Mouse (Mus musculus) urinary bladder, postnatal 4 days (tissue): ENCODE measurements around the gene Itfg2.
A peak's percentile ranks its signal among the peaks of the same experiment; 100 is the strongest.

ENCODE experiments used
- DNase-seq, 2 experiments: peaks; one replicate each; pipeline ENCODE4 v3.0.0; 2021 to 2022; ENCODE audit warnings: low spot score in 2 of 2

The Itfg2 gene

GRCm38 (mm10) chr6:128424269-128425019 is at the start of gene Itfg2:
Gene Itfg2 (minus strand): TSS chr6:128424931.
- peak; percentile 93 to 94 for DNase-seq

- no peak for DNase-seq
Observed at GRCm38 (mm10) chr6:128474112-128474511, 49.4 kb upstream of the Itfg2 start.

DNA sequence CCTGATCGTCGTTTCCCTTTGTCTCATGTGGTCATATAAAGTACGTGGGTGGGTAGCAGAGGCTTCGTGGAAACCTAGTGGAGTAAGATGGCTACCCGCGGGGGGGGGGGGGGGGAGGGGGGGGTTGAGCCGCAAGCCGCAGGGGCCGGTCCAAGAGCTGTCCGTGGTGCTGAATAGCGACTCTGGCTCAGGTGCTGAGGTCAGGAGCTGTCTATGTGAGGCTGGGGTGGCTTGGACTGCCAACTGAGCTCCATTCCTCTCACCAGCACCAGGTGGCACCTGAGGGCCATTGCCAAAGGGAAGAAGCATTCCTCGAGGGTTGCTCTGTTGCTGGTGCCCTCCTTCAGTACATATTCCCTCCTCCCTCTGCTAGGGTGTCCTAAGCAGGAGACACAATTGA is 44.7 kb upstream of the Itfg2 start:
- peak in 1 of 2 experiments; percentile 75 for DNase-seq

DNA sequence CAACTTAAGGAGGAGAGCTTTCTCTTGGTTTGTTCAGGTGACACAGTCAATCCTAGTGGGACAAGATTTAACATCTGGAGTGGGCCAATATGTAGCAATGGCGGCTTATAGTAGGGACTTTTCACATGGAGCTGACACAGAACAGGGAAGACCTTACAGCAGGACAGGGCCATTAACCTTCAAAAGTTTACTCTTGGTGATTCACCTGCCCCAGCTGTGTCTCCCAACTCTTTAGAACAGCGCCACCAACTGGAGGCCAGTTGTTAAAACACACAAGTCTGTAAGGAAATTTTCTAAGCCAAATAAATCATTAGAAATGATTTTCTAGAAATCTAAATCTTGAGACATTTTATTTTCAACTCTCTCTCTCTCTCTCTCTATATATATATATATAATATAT is 42.6 kb upstream of the Itfg2 start:
- DNase-seq, result no peak

DNA sequence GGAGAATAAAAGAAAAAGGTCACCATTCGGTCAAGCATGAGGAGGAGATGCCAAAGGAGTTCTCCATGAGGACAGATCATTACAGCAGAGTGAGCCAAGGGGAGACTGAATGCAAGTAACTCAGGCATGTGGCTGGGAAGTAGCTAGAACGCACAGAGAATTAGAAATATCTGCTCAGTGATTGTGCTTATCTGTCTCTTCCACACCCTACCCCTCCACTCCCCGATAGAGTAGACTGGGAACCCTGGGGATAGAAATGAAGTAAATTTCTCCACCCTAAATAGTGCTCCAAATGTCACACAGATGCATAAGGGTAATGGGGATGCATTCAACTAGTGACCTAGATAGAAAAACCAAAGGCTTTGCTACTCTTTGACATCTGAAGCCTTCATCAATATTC is 41.8 kb upstream of the Itfg2 start:
- no peak for DNase-seq

DNA sequence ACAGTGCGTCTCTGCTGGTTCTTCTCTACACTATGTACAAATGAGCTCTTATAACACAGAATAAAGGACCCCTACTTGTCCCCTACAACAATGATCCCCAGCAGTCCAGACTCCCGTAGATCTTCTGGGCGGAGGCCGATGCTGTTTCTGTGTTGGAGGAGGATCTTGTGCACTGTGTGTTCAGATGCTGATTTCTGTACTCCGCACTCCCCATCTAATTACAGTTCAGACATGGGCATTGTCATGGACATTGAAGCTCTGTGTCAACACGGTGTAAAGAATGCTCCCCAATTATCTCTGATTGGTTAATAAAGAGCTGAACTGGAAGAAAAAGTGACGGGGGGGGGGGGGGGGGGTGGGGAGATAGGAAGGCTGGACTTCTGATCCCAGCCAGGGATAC is 41.3 kb upstream of the Itfg2 start:
- DNase-seq, result no peak

GRCm38 (mm10) chr6:128464996-128465395 is 40.3 kb upstream of the Itfg2 start:
- no peak for DNase-seq

GRCm38 (mm10) chr6:128461606-128462005 is 36.9 kb upstream of the Itfg2 start:
- no peak for DNase-seq

DNA sequence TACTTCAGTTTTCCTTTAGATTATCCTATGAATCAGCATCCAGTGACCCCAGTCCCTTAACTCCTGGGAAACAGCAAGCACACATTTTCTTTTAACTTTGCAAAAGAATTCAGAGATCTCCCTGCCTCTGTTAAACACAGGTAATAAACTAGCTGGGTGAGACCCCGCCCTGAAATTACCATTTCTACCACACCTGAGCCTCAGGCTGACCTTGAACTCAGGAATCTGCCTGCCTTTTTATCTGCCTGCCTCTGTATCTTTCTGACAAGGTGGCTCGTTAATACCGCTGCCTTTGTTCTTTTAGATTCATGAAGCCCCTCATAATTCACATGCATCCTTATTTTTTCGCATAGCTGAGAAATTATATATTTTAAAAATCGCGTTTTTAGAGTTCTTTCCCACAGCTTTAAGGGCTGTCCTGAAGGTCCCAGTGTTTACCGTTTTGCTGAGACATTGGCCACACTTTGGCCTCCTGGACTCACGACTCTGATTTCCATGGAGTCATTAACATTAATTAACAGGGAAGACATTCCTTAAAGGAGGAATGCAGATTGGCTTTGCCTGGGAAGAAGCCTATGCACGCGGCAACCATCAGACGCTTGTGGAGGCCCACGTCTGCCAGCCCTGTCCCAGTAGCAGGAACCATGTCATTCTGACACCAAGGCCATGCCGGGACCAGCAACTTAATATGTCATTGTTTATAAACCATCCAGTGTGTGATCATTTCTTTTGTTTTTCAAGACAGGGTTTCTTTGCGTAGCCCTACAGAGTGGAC is 36.2 kb upstream of the Itfg2 start:
- DNase-seq, result no peak

GRCm38 (mm10) chr6:128460321-128460720 is 35.6 kb upstream of the Itfg2 start:
- no peak for DNase-seq

- no peak for DNase-seq
Observed at GRCm38 (mm10) chr6:128457186-128457585, 32.5 kb upstream of the Itfg2 start.

DNA sequence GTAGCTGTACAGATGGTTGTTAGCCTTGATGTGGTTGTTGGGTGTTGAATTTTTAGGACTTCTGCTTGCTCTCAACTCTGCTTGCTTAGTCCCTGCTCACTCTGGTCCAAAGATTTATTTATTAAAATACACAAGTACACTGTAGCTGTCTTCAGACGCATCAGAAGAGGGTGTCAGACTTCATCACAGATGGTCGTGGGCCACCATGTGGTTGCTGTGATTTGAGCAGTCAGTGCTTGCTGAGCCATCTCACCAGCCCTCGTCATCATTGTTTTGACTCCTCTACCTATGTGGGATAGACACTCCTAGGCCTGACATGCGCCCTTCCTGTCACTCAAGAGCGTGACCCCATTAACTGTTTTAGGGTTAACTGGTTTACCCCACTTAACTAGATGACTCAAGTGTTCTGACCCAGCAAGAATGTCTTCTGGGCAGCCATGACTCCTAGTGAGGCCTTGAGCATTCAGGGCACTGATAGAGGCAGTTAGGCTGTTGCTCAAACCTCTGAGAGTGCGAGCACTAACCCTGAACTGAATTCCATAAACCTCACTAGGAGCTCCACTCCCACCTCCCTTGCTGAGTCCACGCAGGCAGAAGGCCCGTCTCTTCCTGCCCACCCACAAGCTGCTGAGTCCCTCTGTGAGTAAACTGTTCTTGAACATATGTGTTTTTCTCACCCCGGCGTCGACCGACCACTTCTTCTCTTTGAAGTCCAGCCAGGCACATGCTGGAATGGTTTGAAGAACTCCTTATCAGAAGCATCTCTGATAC is 31.3 kb upstream of the Itfg2 start:
- no peak for DNase-seq

DNA sequence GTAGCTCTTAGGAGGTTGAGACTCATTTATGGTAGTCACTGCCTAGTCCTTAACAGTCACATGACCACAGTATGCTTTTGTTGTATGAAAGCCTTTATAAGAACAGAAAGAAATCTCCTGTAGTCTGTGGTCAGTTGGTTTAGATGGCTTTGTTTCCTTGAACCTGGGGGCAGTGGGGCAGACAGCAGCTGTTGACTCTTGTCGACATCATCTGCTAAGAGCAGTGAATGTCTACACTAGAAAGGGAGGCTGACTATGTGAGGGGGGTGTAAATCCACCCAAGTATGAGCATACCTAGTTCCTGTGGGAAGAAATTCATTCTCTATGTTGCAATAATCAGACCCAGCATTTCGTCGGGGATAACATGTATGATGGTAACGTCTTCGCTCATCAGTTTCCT is 22.3 kb upstream of the Itfg2 start:
- no peak for DNase-seq

- peak in 1 of 2 experiments; percentile 69 for DNase-seq
Observed at GRCm38 (mm10) chr6:128445761-128446535, 21.2 kb upstream of the Itfg2 start.

GRCm38 (mm10) chr6:128440238-128440637 is 15.5 kb upstream of the Itfg2 start:
- DNase-seq, result no peak

DNA sequence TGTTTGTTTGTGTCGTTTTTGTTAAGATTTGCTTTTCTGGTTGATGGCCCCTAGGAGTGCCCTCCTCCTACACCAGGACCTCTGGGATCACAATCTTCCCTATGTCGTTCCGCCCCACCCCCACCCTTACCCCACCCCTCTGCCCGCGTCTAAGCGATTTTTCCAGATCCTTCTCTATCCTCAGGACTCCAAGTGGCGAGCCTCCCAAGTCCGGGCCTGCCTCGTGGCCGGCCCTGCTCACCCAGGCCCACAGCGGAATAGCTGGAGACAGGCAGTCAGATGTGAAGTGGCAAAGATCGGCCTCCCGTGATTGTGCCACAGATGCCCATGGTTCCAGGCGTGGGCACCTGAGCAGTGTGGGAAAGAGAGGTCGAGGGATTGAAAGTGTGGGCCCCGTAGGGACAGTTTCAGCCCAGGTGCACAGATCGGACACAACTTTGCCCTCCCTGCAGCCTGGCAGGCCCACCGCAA is 14.2 kb upstream of the Itfg2 start:
- DNase-seq, result no peak

DNA sequence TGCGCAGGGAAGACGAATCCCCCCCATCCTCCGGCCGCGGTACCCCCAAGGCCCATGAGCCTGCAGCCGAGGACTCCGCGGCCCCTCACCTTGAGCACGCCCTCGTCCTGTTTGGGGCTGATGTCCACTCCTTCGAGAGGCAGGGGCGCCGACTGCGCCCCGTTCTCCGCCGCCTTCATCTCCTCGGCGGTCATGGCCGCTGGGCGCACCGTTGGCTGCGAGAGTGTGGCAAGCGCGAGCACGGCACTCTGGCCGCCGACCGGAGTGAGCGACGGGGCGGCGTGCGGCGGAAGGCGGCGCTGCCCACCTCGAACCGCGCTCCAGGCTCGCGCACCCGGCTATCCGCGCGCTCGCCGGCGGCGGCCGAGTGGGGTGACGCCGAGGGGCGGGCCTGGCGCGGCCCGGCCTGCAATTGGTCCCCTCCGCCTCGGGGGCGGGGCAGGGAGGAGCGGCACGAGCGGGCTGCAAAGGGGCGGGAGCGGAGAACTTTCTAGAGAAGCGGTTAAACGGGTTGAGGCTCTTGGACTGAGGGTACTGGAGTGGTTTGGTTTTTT is 13.7 kb upstream of the Itfg2 start, which contains the start of gene Fkbp4:
Gene Fkbp4 (minus strand): TSS at position 361 of the 554 bp plus-strand sequence.
- DNase-seq, result peak; percentile 92

DNA sequence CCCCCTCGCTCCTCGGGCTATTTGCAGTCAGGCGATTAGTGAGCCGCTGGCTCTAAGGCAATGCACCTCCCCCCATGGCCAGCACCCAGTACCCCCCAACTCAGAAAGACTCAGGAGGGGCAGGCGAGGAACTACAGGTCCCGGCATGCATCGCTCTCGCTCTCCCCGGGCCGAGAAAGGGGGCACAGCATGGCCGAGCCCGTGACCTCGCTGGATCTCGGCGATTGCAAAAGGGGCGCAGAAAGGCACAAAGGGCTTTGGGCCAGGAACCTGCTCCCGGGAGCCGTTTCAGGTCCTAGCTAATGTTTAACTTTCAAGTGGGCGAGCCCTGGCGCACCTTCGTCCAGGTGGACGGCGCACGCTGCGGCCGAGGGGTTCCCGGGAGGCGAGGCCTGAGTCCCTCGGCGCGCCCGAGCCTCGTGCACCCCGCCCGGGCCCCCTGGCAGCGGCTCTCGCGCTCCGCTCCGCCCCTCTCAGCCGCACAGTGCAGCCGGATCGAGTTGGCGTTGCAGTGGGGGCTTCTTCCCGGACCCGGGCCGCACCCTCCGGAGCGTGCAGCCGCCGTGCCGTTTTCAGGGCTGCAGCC is 13.1 kb upstream of the Itfg2 start:
- peak; percentile 57 to 71 for DNase-seq

DNA sequence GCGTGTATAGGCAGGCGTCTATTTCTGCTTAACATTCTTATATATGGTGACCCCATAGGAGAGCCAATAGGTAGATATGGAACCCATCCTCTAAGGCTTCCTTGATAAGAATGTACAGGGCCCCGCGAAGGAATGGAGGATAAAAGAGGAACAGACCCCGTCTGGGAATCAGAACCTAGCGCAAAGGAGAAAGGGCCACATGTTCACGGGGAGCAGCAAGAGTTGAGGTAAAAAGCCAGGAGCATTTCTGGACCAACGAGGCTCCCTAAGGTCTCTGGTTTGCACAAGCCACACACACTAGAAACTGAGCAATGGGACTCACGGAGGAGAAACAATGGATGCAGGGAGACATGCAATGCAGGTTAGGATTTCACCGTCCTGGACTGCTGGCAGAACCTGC is 12.6 kb upstream of the Itfg2 start:
- DNase-seq, result no peak

DNA sequence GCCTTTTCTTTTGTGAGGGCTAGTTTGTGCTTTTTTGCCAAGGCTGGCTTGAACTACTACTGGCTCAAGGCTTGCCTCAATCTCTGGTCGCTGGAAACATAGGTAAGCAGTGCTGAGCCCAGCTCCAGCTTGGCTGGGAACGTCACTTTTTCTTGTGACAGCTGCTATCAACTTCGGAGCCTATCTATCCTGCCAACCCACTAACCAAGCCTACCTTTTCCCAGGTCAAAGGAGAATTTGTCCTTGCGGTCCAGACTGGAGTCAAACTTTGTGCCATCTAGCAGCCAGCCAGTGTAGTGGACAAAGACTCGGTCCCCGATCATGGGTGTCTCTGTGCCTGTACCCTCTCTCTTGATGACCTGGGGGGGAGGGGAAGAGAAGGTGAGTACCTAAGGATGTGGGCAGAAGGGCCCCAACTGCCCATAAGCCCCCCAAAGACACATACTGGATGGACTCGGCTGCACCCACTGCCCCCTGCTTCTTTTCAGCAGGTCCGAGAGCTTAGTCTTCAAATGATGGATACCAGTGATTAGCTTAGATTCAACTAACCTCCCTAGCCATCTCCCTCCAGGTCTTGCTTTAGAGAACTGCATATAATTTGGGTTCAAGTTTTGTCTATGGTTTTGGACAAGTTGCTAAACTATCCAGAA is 11.8 kb upstream of the Itfg2 start:
- no peak for DNase-seq
